Mouse (Mus musculus): Measurements from ENCODE around the gene Wdr91.

The Wdr91 gene

GRCm38 (mm10) chr6:34863786-34864514 lies 46.7 kb downstream of the Wdr91 start:
- in situ Hi-C loops (cut with MboI), result no loop called here

GRCm38 (mm10) chr6:34862791-34863403 lies 47.8 kb downstream of the Wdr91 start, which contains the start of gene Tmem140:
Gene Tmem140 (plus strand): TSS chr6:34863146.
- in situ Hi-C loops (cut with MboI), result no loop called here

- in situ Hi-C loops (cut with MboI), result no loop called here
Measured at GRCm38 (mm10) chr6:34862381-34862780, 48.3 kb downstream of the Wdr91 start.

GRCm38 (mm10) chr6:34861546-34862053 lies 49.1 kb downstream of the Wdr91 start:
- in situ Hi-C loops (cut with MboI), result no loop called here

- in situ Hi-C loops (cut with MboI), result no loop called here
Measured at GRCm38 (mm10) chr6:34832352-34832751, 78.3 kb downstream of the Wdr91 start.

Data from mature B cell (primary cell).